Mouse (Mus musculus) liver, embryonic 14.5 days (tissue): ENCODE data around the gene Ramac.

ENCODE experiments used
- CTCF ChIP-seq: IDR thresholded peaks from 2 replicates; pipeline ENCODE4 v1.5.1; 2016; ENCODE audit warnings: antibody characterized with exemption, low read depth, control low read depth
- EP300 ChIP-seq: IDR thresholded peaks from 2 replicates; pipeline ENCODE4 v1.6.1; 2016; ENCODE audit warnings: antibody characterized with exemption, low read depth

GRCm38 (mm10) chr7:81806067-81806466, 43.3 kb downstream of the Ramac start:
- TF ChIP-seq CTCF (no peak), EP300 (no peak)
